Mouse (Mus musculus): Measurements from ENCODE around the gene Tmem59. TPM values are rescaled to one million over a fixed set of nuclear protein-coding genes. Genes with fewer than 3 reads are reported as not detected.

Tmem59 gene
- polyA plus RNA-seq, 1 experiment from 2014 or later, result 322 TPM

GRCm38 (mm10) chr4:107181866-107182265 is 3.7 kb downstream of the Tmem59 start:
- H3K4me1 ChIP-seq (replicated peaks), result peaks cover 43% of the 10 kb centered on the region
- peaks cover 8% of the 10 kb centered on the region for H3K36me3 ChIP-seq
- ATAC-seq (replicated peaks; ENCODE audit: insufficient number of reproducible peaks, insufficient read depth, low FRiP score, low read depth), result no peak
- H3K4me3 ChIP-seq, result no peak overlapping the region
- H3K27ac ChIP-seq, result no peak overlapping the region
- H3K9ac ChIP-seq, result no peak overlapping the region
- 83% methylated on average over 6 of the region's 6 CpGs for WGBS
- no peak overlapping the region for H3K4me2 ChIP-seq
- H3K9me3 ChIP-seq (replicated peaks), result no peaks in the 10 kb centered on the region
- no peaks in the 10 kb centered on the region for H3K27me3 ChIP-seq

DNA sequence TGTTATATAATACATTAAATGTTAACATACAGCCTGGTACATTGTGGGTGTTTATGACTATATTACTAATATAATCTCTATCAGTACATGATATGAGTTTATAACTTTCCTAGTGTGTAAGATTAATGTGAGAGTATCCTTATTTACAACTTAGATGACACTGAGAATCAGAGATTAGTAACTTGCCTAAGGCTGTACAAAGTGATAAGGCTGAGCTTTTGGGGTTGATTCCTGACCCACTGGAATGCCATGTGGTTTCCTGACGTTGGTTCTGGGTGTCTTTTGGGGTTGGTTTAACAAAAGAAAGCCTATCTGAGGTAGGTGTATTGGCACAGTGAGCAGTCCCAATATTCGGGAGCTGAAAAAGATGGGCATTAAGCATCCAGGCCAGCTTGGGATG is 4.6 kb downstream of the Tmem59 start:
- H3K9me3 ChIP-seq (replicated peaks), result no peaks in the 10 kb centered on the region
- peaks cover 36% of the 10 kb centered on the region for H3K4me1 ChIP-seq (replicated peaks)
- ATAC-seq (replicated peaks; ENCODE audit: insufficient number of reproducible peaks, insufficient read depth, low FRiP score, low read depth), result no peak
- no peaks in the 10 kb centered on the region for H3K27me3 ChIP-seq
- no peak overlapping the region for H3K4me3 ChIP-seq
- H3K9ac ChIP-seq, result no peak overlapping the region
- H3K4me2 ChIP-seq, result no peak overlapping the region
- 59% methylated on average over 2 of the region's 2 CpGs for WGBS
- no peak overlapping the region for H3K27ac ChIP-seq
- H3K36me3 ChIP-seq, result peaks cover 17% of the 10 kb centered on the region

GRCm38 (mm10) chr4:107183203-107183602 is 5.0 kb downstream of the Tmem59 start:
- WGBS, result 86% methylated on average over 4 of the region's 4 CpGs
- Histone ChIP-seq H3K27ac (no peak overlapping the region), H3K36me3 (peaks cover 21% of the 10 kb centered on the region), H3K4me2 (no peak overlapping the region), H3K4me3 (no peak overlapping the region), H3K9me3 (replicated peaks) (no peaks in the 10 kb centered on the region), H3K27me3 (no peaks in the 10 kb centered on the region), H3K4me1 (replicated peaks) (peaks cover 36% of the 10 kb centered on the region), H3K9ac (no peak overlapping the region)
- ATAC-seq (replicated peaks; ENCODE audit: insufficient number of reproducible peaks, insufficient read depth, low FRiP score, low read depth), result no peak

DNA sequence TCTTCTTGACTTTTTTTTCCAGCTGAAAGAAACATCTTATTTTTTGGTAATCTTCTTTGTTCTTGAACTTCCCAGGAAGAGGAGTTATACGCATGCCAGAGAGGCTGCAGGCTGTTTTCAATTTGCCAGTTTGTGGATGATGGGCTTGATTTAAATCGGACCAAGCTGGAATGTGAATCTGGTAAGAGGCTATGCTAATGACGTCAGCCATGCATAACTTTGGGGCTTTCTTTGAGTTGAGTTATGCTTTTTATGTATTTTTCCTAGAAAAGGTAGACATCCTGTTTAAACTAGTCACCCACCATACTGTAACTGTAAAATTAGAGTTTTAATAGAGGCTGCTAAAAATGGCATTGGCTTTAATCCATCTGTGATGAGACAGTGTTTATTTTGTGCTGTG is 7.5 kb downstream of the Tmem59 start:
- no peaks in the 10 kb centered on the region for H3K27me3 ChIP-seq
- ATAC-seq (replicated peaks; ENCODE audit: insufficient number of reproducible peaks, insufficient read depth, low FRiP score, low read depth), result no peak
- H3K9ac ChIP-seq, result no peak overlapping the region
- no peak overlapping the region for H3K4me3 ChIP-seq
- H3K4me2 ChIP-seq, result no peak overlapping the region
- no peak overlapping the region for H3K27ac ChIP-seq
- 66% methylated on average over 3 of the region's 3 CpGs for WGBS
- H3K36me3 ChIP-seq, result peaks cover 43% of the 10 kb centered on the region
- peaks cover 25% of the 10 kb centered on the region for H3K4me1 ChIP-seq (replicated peaks)
- H3K9me3 ChIP-seq (replicated peaks), result no peaks in the 10 kb centered on the region

GRCm38 (mm10) chr4:107193841-107194240 is 15.6 kb downstream of the Tmem59 start:
- no peak for ATAC-seq (replicated peaks; ENCODE audit: insufficient number of reproducible peaks, insufficient read depth, low FRiP score, low read depth)
- 91% methylated on average over 3 of the region's 3 CpGs for WGBS
- no peak overlapping the region for H3K4me2 ChIP-seq
- no peaks in the 10 kb centered on the region for H3K9me3 ChIP-seq (replicated peaks)
- H3K27ac ChIP-seq, result no peak overlapping the region
- H3K4me1 ChIP-seq (replicated peaks), result no peaks in the 10 kb centered on the region
- no peaks in the 10 kb centered on the region for H3K27me3 ChIP-seq
- H3K4me3 ChIP-seq, result no peak overlapping the region
- H3K9ac ChIP-seq, result no peak overlapping the region
- H3K36me3 ChIP-seq, result peaks cover 74% of the 10 kb centered on the region

GRCm38 (mm10) chr4:107196454-107196853 is 18.3 kb downstream of the Tmem59 start:
- ATAC-seq (replicated peaks; ENCODE audit: insufficient number of reproducible peaks, insufficient read depth, low FRiP score, low read depth), result no peak
- peaks cover 77% of the 10 kb centered on the region for H3K36me3 ChIP-seq
- no peak overlapping the region for H3K4me3 ChIP-seq
- H3K27ac ChIP-seq, result no peak overlapping the region
- no peaks in the 10 kb centered on the region for H3K9me3 ChIP-seq (replicated peaks)
- H3K4me2 ChIP-seq, result no peak overlapping the region
- WGBS, result 85% methylated on average over 2 of the region's 2 CpGs
- H3K27me3 ChIP-seq, result no peaks in the 10 kb centered on the region
- no peaks in the 10 kb centered on the region for H3K4me1 ChIP-seq (replicated peaks)
- no peak overlapping the region for H3K9ac ChIP-seq

DNA sequence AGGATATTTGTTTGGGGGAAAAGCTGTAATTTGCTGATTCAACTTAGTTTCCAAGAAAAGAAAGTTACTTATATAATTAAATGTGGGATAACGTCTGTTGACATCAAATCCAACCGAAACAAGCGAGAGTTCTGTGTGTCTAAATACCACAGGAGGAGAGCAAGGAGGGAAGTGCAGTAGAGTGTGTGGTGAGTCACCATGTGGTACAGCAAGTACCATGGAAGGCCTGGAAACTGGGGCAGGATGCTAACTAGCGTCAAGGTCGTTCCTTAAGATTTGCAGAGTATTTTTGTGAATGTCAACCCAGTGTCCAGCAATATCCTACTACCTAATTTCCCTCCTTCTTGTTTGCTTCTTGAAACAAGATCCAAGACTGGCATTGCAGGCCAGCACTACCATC is 19.9 kb downstream of the Tmem59 start:
- Histone ChIP-seq H3K4me1 (replicated peaks) (no peaks in the 10 kb centered on the region), H3K9me3 (replicated peaks) (no peaks in the 10 kb centered on the region), H3K36me3 (peaks cover 83% of the 10 kb centered on the region), H3K4me2 (no peak overlapping the region), H3K4me3 (no peak overlapping the region), H3K27ac (no peak overlapping the region), H3K9ac (no peak overlapping the region), H3K27me3 (no peaks in the 10 kb centered on the region)
- WGBS, result 88% methylated on average over 5 of the region's 5 CpGs
- ATAC-seq (replicated peaks; ENCODE audit: insufficient number of reproducible peaks, insufficient read depth, low FRiP score, low read depth), result no peak

DNA sequence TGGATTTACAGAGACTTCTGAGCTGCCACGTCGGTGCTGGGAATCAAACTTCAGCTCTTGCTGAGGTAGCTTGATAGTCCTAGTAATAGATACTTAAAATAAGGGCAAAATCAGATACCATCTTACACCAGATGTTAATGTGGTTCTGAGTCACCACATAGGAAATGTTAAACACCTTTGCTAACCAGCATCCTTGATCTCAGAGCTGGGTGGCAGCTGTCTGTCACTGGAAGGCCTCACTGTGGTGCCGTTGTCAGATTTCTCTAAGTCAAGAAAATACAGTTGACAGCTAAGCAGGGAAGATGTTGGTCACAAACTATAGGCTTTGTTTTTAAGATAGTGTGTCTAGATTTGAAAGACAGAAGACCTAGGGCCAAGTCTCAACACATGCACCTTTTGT is 23.6 kb downstream of the Tmem59 start:
- H3K4me2 ChIP-seq, result no peak overlapping the region
- H3K36me3 ChIP-seq, result peaks cover 64% of the 10 kb centered on the region
- no peaks in the 10 kb centered on the region for H3K4me1 ChIP-seq (replicated peaks)
- no peak for ATAC-seq (replicated peaks; ENCODE audit: insufficient number of reproducible peaks, insufficient read depth, low FRiP score, low read depth)
- H3K4me3 ChIP-seq, result no peak overlapping the region
- H3K9me3 ChIP-seq (replicated peaks), result no peaks in the 10 kb centered on the region
- H3K27ac ChIP-seq, result no peak overlapping the region
- 0 out of 2 replicates have a peak, but pooled peaks cover 2% of the 10 kb centered on the region for H3K27me3 ChIP-seq
- WGBS, result 85% methylated on average over 3 of the region's 3 CpGs
- no peak overlapping the region for H3K9ac ChIP-seq

- Histone ChIP-seq H3K4me3 (no peak overlapping the region), H3K4me1 (replicated peaks) (no peaks in the 10 kb centered on the region), H3K9me3 (replicated peaks) (no peaks in the 10 kb centered on the region), H3K27ac (no peak overlapping the region), H3K9ac (no peak overlapping the region), H3K36me3 (peaks cover 62% of the 10 kb centered on the region), H3K27me3 (peaks cover 7% of the 10 kb centered on the region; the same call in 1 of the 2 replicates), H3K4me2 (no peak overlapping the region)
- 84% methylated on average over 7 of the region's 7 CpGs for WGBS
- no peak for ATAC-seq (replicated peaks; ENCODE audit: insufficient number of reproducible peaks, insufficient read depth, low FRiP score, low read depth)
These were observed 24.8 kb downstream of the Tmem59 start for GRCm38 (mm10) chr4:107203001-107203400.

GRCm38 (mm10) chr4:107207016-107207415 is 28.8 kb downstream of the Tmem59 start:
- H3K36me3 ChIP-seq, result peaks cover 25% of the 10 kb centered on the region
- 91% methylated on average over 2 of the region's 2 CpGs for WGBS
- H3K4me1 ChIP-seq (replicated peaks), result peaks cover 4% of the 10 kb centered on the region

DNA sequence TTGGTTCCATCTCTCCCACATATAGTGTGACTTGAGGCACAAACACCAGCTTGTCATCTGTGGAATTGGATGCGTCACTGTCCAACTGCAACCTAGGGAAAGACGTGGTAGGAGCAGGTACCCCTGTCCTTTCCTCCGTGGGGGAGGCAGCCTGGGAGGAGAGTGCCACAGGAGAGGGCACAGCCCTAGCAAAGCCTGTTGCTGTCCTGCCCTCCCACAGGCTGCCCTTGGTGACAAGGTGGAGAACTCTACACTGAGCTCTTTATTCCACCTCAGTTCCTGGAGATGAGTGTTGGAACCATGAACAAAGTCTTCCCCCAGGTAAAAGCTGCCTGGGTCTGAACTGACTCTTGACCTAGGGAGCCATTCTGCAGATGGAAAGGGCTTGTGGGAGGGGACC is 30.7 kb downstream of the Tmem59 start, which contains the start of gene Ldlrad1:
TSS of gene Ldlrad1 (plus strand) at position 301 of the 400 bp plus-strand sequence.
- WGBS, result 88% methylated on average over 3 of the region's 3 CpGs
- Histone ChIP-seq H3K27ac (no peak within 1 kb of the TSS), H3K4me3 (no peak within 1 kb of the TSS), H3K9ac (no peak within 1 kb of the TSS), H3K9me3 (replicated peaks) (no peaks in the 10 kb centered on the region), H3K4me2 (no peak within 1 kb of the TSS), H3K36me3 (peaks cover 11% of the 10 kb centered on the region; the same call in 1 of the 2 replicates), H3K27me3 (peaks cover 43% of the 10 kb centered on the region), H3K4me1 (replicated peaks) (peaks cover 4% of the 10 kb centered on the region)
- ATAC-seq (replicated peaks; ENCODE audit: insufficient number of reproducible peaks, insufficient read depth, low FRiP score, low read depth), result no peak

More at GRCm38 (mm10) chr4:107207016-107207415, 28.8 kb downstream of the Tmem59 start:
- H3K9me3 ChIP-seq (replicated peaks), result no peaks in the 10 kb centered on the region
- no peak overlapping the region for H3K4me3 ChIP-seq
- no peak overlapping the region for H3K9ac ChIP-seq
- H3K4me2 ChIP-seq, result no peak overlapping the region
- no peak for ATAC-seq (replicated peaks; ENCODE audit: insufficient number of reproducible peaks, insufficient read depth, low FRiP score, low read depth)
- H3K27me3 ChIP-seq, result peaks cover 27% of the 10 kb centered on the region
- H3K27ac ChIP-seq, result no peak overlapping the region

DNA sequence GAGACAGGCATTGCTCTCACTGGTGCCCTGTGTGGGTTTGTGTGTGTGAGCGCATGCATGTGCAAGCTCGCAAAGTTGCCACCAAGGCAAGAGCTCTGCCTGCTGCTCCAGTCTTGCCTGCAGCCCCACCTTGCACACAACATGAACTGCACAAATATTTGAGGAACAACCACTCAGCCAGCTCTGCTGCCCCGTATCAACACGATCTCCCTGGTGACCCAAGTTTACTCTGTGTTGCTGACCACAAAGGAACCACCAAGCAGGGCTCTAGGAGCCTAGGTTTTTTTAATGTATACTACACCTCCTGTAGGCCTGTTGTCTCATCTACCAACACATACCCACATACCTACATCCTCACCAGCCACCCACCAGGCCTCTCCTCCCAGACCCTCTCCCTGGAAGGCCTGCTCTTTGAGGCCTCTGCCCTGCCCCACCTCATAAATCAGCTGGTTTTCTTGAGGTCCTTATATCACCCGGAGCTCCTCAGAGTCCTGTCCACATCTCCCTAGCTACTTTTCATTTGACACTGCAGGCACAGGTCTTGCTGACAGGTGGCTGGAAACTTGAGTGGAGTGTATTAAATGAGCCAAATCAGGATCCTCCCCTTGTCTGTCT is 32.4 kb downstream of the Tmem59 start:
- no peak for ATAC-seq (replicated peaks; ENCODE audit: insufficient number of reproducible peaks, insufficient read depth, low FRiP score, low read depth)
- no peaks in the 10 kb centered on the region for H3K9me3 ChIP-seq (replicated peaks)
- no peak overlapping the region for H3K9ac ChIP-seq
- H3K4me2 ChIP-seq, result no peak overlapping the region
- H3K4me1 ChIP-seq (replicated peaks), result peaks cover 4% of the 10 kb centered on the region
- 69% methylated on average over 5 of the region's 5 CpGs for WGBS
- peaks cover 59% of the 10 kb centered on the region for H3K27me3 ChIP-seq
- H3K36me3 ChIP-seq, result peaks cover 9% of the 10 kb centered on the region; the same call in 1 of the 2 replicates
- H3K4me3 ChIP-seq, result no peak overlapping the region
- H3K27ac ChIP-seq, result no peak overlapping the region
